Mouse (Mus musculus): Measurements from ENCODE around the gene Stx5a.

Stx5a gene

DNA sequence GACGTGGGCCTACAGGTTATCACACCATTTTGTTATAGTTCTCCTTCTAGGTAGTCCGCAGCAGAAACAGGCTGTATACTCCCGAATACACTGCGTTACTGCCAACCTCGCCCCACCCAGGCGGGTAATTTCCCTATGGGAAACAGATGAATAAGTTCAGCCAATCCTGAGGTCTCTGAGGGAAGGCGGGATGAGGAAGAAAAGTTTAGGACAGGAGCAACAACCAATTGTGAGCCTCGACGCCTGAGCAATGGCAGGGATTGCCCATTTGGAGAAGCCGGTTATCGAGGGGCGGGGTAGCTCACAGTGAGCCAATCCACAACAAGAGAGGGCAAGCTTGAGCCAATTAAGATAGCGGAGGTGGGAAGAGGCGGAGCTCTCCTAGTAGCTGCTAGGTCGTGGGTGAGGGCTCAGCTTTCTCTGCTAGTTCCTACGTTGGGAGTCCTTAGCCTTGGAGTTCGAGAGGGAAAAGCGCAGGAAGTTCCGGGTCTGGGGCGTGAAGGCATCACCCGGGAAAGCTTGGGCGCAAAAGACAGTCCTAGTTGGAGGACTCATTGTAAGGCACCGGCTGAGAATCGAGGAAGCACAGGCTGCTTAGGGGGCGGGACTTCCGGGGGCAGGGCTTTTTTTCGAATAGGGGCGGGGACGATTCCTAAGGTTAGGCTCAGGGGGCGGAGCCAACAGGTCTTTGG, 61.1 kb downstream of the Stx5a start, which contains the start of gene Zbtb3:
TSS of gene Zbtb3 (plus strand) at position 426 of the 692 bp plus-strand sequence.
- DNase-seq (ENCODE audit: low spot score) = peak; percentile 73

DNA sequence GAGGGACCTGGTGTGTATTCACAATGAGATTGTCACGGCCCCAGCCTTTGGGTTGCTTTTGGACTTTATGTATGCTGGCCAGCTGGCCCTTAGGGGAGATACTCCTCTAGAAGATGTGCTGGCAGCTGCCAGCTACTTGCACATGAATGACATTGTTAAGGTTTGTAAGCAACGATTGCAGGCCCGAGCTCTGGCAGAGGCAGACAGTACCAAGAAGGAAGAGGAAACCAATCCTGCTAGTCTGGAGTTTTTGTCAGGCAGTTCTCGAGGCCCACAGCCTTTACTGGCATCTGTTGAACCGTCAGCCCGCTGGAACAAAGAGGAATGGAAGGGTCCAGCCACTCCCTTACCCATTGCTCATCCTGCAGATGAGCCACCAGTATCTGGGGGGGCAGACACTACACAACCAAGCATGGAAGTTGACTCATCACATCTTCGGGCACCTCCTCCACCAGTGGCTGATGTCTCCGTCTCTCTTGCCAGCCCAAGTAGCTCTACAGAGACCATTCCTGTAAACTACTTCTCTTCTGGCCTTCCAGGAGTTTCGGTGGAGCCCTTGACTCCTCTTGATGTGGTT, 62.1 kb downstream of the Stx5a start:
- DNase-seq (ENCODE audit: low spot score) = no peak

DNA sequence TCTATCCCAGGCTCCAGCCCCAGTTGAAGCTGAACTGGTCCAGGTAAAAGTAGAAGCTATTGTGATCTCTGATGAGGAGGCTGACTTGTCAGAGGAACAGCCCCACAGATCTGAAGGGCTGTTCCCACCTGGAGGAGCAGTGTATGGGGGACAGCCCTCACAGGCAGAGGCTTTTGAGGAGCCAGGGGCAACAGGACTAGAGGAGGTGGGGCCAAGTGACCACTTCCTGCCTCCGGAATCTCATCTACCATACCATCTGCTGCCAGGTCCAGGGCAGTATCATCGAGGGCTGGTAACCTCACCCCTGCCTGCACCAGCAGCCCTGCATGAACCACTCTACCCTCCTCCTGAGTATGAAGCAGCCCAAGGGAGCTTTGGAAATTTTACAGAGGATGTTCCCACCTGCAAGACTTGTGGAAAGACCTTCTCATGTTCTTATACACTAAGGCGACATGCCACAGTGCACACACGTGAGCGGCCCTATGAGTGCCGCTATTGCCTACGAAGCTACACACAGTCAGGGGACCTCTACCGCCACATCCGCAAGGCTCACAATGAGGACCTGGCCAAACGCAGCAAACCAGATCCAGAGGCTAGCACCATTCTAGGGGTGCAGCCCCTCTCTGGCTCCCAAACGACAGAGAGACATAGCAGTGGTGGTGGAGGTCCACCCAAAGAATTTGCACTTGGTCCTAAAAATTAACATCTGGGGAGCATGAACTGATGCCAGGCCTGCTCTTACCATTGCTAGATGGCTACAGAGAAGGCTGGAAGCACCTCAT, 62.9 kb downstream of the Stx5a start:
- DNase-seq (ENCODE audit: low spot score) = no peak

All from urinary bladder, postnatal 25 days (tissue).